ENCODE assay signal across 7 mouse cellular contexts in the genomic region with DNA sequence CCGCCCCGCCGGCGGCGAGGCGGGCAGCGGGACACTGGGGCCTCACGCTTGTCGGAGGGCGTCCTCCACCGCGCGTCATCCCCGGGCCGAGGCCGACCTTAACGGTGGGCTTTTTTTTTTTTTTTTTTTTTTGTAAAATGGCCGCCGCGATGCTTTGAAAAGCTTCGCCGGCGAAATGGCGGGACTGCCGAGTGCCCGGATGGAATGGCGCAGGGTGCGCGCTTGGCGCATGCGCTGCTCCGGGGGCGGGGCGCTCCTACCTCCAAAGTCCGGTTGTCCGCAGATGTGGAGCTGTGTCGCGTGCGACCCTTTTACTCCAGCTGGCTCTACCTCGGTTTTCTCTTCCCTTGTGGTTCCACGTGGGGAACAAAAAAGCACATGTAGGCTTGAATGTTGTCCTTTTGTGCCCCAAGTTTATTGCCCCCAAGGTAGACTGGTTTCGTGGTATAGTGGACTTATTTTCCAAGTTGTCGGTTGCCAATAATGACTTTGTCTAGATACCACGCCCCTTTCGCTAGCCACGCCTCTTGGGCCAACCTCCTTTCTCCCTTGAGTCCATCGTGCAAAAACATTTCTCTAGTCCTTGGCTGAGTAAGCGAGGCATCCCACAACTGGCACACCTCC. TPM values are rescaled to one million over a fixed set of nuclear protein-coding genes. Genes with fewer than 3 reads are reported as not detected.
DNase-seq lines count a peak whose midpoint lies in the region; ATAC-seq and TF ChIP-seq lines count a peak whose summit lies in the region.

No protein-coding gene starts in this region.

- DNase-seq in adrenal gland, postnatal 10 days: peak; percentile 98
- DNase-seq in embryo, embryonic 10.5 days (ENCODE audit: low spot score): peak; percentile 95
- DNase-seq in gastrocnemius, postnatal 4 days (ENCODE audit: low spot score in 2 of 2): peak; percentile 93 to 96
- peak; percentile 93 for DNase-seq in limb, embryonic 14.5 days (ENCODE audit: low spot score)
- peak in 1 of 2 experiments; percentile 86 for DNase-seq in spleen, adult 2 months (ENCODE audit: low read depth in 1 of 2, low spot score in 2 of 2)

- peak overlapping the region; percentile 100 for H3K27ac ChIP-seq in intestine, postnatal 0 days (ENCODE audit: low read depth, low read length)
- peak overlapping the region; percentile 99 for H3K27ac ChIP-seq in limb, embryonic 14.5 days (replicated peaks; ENCODE audit: low read depth, low read length)
- H3K27ac ChIP-seq in midbrain, embryonic 16.5 days (ENCODE audit: low read length): peak overlapping the region; percentile 100
- peak overlapping the region; percentile 94 for H3K27ac ChIP-seq in spleen, adult 2 months (ENCODE audit: insufficient read depth, low read length)

- no peak for TF ChIP-seq CTCF in intestine, postnatal 0 days (IDR thresholded peaks at IDR 0.05; ENCODE audit: low read depth)
- no peak for TF ChIP-seq CTCF in spleen, adult 2 months (IDR thresholded peaks at IDR 0.05; ENCODE audit: extremely low read depth, insufficient read depth, insufficient read length, insufficient replicate concordance)

- ATAC-seq in intestine, postnatal 0 days: peak; percentile 58
- ATAC-seq in limb, embryonic 14.5 days (ENCODE audit: low FRiP score, low read depth): peak; percentile 60
- peak; percentile 46 for ATAC-seq in midbrain, embryonic 16.5 days

- under 1% methylated on average over 43 of the region's 48 CpGs for WGBS in intestine, postnatal 0 days
- 1% methylated on average over 40 of the region's 48 CpGs for WGBS in limb, embryonic 14.5 days
- 1% methylated on average over 47 of the region's 48 CpGs for WGBS in midbrain, embryonic 16.5 days
- under 1% methylated on average over 48 of the region's 48 CpGs for WGBS in spleen, adult 2 months

- H3K4me3 ChIP-seq in intestine, postnatal 0 days (ENCODE audit: low read depth, low read length): peak overlapping the region; percentile 81
- peak overlapping the region; percentile 95 for H3K4me3 ChIP-seq in limb, embryonic 14.5 days (replicated peaks; ENCODE audit: low read length)
- peak overlapping the region; percentile 93 for H3K4me3 ChIP-seq in midbrain, embryonic 16.5 days (ENCODE audit: low read depth, low read length)
- H3K4me3 ChIP-seq in spleen, adult 2 months (ENCODE audit: extremely low read depth, insufficient read depth, insufficient read length): peak overlapping the region; percentile 92

- H3K36me3 ChIP-seq in intestine, postnatal 0 days (ENCODE audit: control insufficient read depth, insufficient read depth): peaks cover 31% of the 10 kb centered on the region
- peaks cover 28% of the 10 kb centered on the region for H3K36me3 ChIP-seq in limb, embryonic 14.5 days (ENCODE audit: control insufficient read depth, insufficient read depth, low read length)
- H3K36me3 ChIP-seq in midbrain, embryonic 16.5 days (ENCODE audit: control insufficient read depth, insufficient read depth, low read length): peaks cover 19% of the 10 kb centered on the region
- H3K36me3 ChIP-seq in spleen, adult 2 months (ENCODE audit: control insufficient read depth, insufficient read depth, low read length): peaks cover 25% of the 10 kb centered on the region

- peaks cover 12% of the 10 kb centered on the region; the same call in 1 of the 2 replicates for H3K4me1 ChIP-seq in intestine, postnatal 0 days (replicated peaks; ENCODE audit: control insufficient read depth, insufficient read depth, low read length)
- H3K4me1 ChIP-seq in limb, embryonic 14.5 days (ENCODE audit: control insufficient read depth, insufficient read depth, low read length): peaks cover 42% of the 10 kb centered on the region
- peaks cover 53% of the 10 kb centered on the region for H3K4me1 ChIP-seq in midbrain, embryonic 16.5 days (ENCODE audit: control insufficient read depth, insufficient read depth, low read length)
- peaks cover 22% of the 10 kb centered on the region for H3K4me1 ChIP-seq in spleen, adult 2 months (ENCODE audit: control insufficient read depth, insufficient read depth, insufficient read length)

- TF ChIP-seq POLR2A in limb, embryonic 14.5 days (IDR thresholded peaks at IDR 0.05; ENCODE audit: borderline replicate concordance, extremely low read depth, insufficient read depth, insufficient read length): no peak
- TF ChIP-seq POLR2A in spleen, adult 2 months (IDR thresholded peaks at IDR 0.05; ENCODE audit: low read depth, low read length): no peak

- H3K27me3 ChIP-seq in intestine, postnatal 0 days (replicated peaks; ENCODE audit: control insufficient read depth, insufficient read depth, low read length): no peaks in the 10 kb centered on the region
- no peaks in the 10 kb centered on the region for H3K27me3 ChIP-seq in limb, embryonic 14.5 days (ENCODE audit: control insufficient read depth, insufficient read depth, low read length)
- no peaks in the 10 kb centered on the region for H3K27me3 ChIP-seq in midbrain, embryonic 16.5 days (ENCODE audit: control insufficient read depth, insufficient read depth, low read depth, low read length)
- no peaks in the 10 kb centered on the region for H3K27me3 ChIP-seq in spleen, adult 2 months (ENCODE audit: control insufficient read depth, insufficient read depth, low read length)

- H3K4me2 ChIP-seq in intestine, postnatal 0 days (replicated peaks; ENCODE audit: low read depth): peak overlapping the region; percentile 67
- peak overlapping the region; percentile 63 for H3K4me2 ChIP-seq in limb, embryonic 14.5 days (replicated peaks; ENCODE audit: low read depth, low read length, severe bottlenecking)
- peak overlapping the region; percentile 77 for H3K4me2 ChIP-seq in midbrain, embryonic 16.5 days (ENCODE audit: low read length)

- no peaks in the 10 kb centered on the region for H3K9me3 ChIP-seq in intestine, postnatal 0 days (ENCODE audit: control insufficient read depth)
- no peaks in the 10 kb centered on the region for H3K9me3 ChIP-seq in limb, embryonic 14.5 days (ENCODE audit: control insufficient read depth, low read length)
- no peaks in the 10 kb centered on the region for H3K9me3 ChIP-seq in midbrain, embryonic 16.5 days (replicated peaks; ENCODE audit: control insufficient read depth, low read length, poor library complexity, severe bottlenecking)

- peak overlapping the region; percentile 99 for H3K9ac ChIP-seq in intestine, postnatal 0 days (ENCODE audit: low read depth, low read length)
- peak overlapping the region; percentile 99 for H3K9ac ChIP-seq in limb, embryonic 14.5 days (ENCODE audit: low read depth, low read length, severe bottlenecking)
- H3K9ac ChIP-seq in midbrain, embryonic 16.5 days (ENCODE audit: low read depth, low read length): peak overlapping the region; percentile 99

RNA-seq across cellular contexts. Expression of a gene that starts 2.4 kb away (rescaled TPM):
- 100 to 1,000 TPM; 102 to 168 TPM for total RNA-seq in adrenal gland, postnatal 10 days (2021)
- total RNA-seq in gastrocnemius, postnatal 4 days (2021): 100 to 1,000 TPM; 107 to 153 TPM
- 222 and 228 TPM in 2 replicates for polyA plus RNA-seq in intestine, postnatal 0 days (2015; fragmentation: Nextera tagmentation; extraction: Ambion mirVana)
- polyA plus RNA-seq in limb, embryonic 14.5 days (2012; rRNA removed): 286 and 289 TPM in 2 replicates
- polyA plus RNA-seq in limb, embryonic 14.5 days (2014; fragmentation: Nextera tagmentation; extraction: Ambion mirVana): 101 and 106 TPM in 2 replicates
- polyA plus RNA-seq in midbrain, embryonic 16.5 days (2015; fragmentation: Nextera tagmentation; extraction: Ambion mirVana): 380 and 398 TPM in 2 replicates
- polyA plus RNA-seq in spleen, adult 2 months (2012; rRNA removed): 144 and 151 TPM in 2 replicates

RNA-seq across cellular contexts. Expression of a gene that starts 4.6 kb away (rescaled TPM):
- total RNA-seq in adrenal gland, postnatal 10 days (2021): 1 to 10 TPM; 6.4 to 7.7 TPM
- 1 to 10 TPM; 3.4 to 3.8 TPM for total RNA-seq in gastrocnemius, postnatal 4 days (2021)
- polyA plus RNA-seq in intestine, postnatal 0 days (2015; fragmentation: Nextera tagmentation; extraction: Ambion mirVana): 12.7 and 13.9 TPM in 2 replicates
- polyA plus RNA-seq in limb, embryonic 14.5 days (2012; rRNA removed): 10.9 and 15.5 TPM in 2 replicates
- 8.5 and 12.8 TPM in 2 replicates for polyA plus RNA-seq in limb, embryonic 14.5 days (2014; fragmentation: Nextera tagmentation; extraction: Ambion mirVana)
- polyA plus RNA-seq in midbrain, embryonic 16.5 days (2015; fragmentation: Nextera tagmentation; extraction: Ambion mirVana): 11.0 and 11.4 TPM in 2 replicates
- polyA plus RNA-seq in spleen, adult 2 months (2012; rRNA removed): 10.8 TPM in 2 replicates

RNA-seq across cellular contexts. Expression of a gene that starts 11.1 kb away (rescaled TPM):
- total RNA-seq in adrenal gland, postnatal 10 days (2021): 1 to 10 TPM; 3.3 to 4.5 TPM
- total RNA-seq in gastrocnemius, postnatal 4 days (2021): 1 to 10 TPM; 3.5 to 3.7 TPM
- polyA plus RNA-seq in intestine, postnatal 0 days (2015; fragmentation: Nextera tagmentation; extraction: Ambion mirVana): 3.5 and 3.8 TPM in 2 replicates
- polyA plus RNA-seq in limb, embryonic 14.5 days (2012; rRNA removed): 41.7 and 67.7 TPM in 2 replicates
- 31.5 and 38.6 TPM in 2 replicates for polyA plus RNA-seq in limb, embryonic 14.5 days (2014; fragmentation: Nextera tagmentation; extraction: Ambion mirVana)
- 37.3 and 43.3 TPM in 2 replicates for polyA plus RNA-seq in midbrain, embryonic 16.5 days (2015; fragmentation: Nextera tagmentation; extraction: Ambion mirVana)
- 1.3 and 1.8 TPM in 2 replicates for polyA plus RNA-seq in spleen, adult 2 months (2012; rRNA removed)

RNA-seq across cellular contexts. Expression of a gene that starts 20.1 kb away (rescaled TPM):
- 100 to 1,000 TPM; 106 to 127 TPM for total RNA-seq in adrenal gland, postnatal 10 days (2021)
- 10 to 100 TPM; 67.7 to 74.0 TPM for total RNA-seq in gastrocnemius, postnatal 4 days (2021)
- polyA plus RNA-seq in intestine, postnatal 0 days (2015; fragmentation: Nextera tagmentation; extraction: Ambion mirVana): 18.1 and 19.5 TPM in 2 replicates
- polyA plus RNA-seq in limb, embryonic 14.5 days (2012; rRNA removed): 108 and 161 TPM in 2 replicates
- 33.4 and 39.6 TPM in 2 replicates for polyA plus RNA-seq in limb, embryonic 14.5 days (2014; fragmentation: Nextera tagmentation; extraction: Ambion mirVana)
- 15.5 and 21.1 TPM in 2 replicates for polyA plus RNA-seq in midbrain, embryonic 16.5 days (2015; fragmentation: Nextera tagmentation; extraction: Ambion mirVana)
- 128 and 157 TPM in 2 replicates for polyA plus RNA-seq in spleen, adult 2 months (2012; rRNA removed)

RNA-seq across cellular contexts. Expression of a gene that starts 27.5 kb away (rescaled TPM):
- total RNA-seq in adrenal gland, postnatal 10 days (2021): 10 to 100 TPM; 41.6 to 65.6 TPM
- 1 to 10 TPM; 2.2 to 2.7 TPM for total RNA-seq in gastrocnemius, postnatal 4 days (2021)
- 2.1 and 2.7 TPM in 2 replicates for polyA plus RNA-seq in intestine, postnatal 0 days (2015; fragmentation: Nextera tagmentation; extraction: Ambion mirVana)
- 28.9 and 36.0 TPM in 2 replicates for polyA plus RNA-seq in limb, embryonic 14.5 days (2012; rRNA removed)
- polyA plus RNA-seq in limb, embryonic 14.5 days (2014; fragmentation: Nextera tagmentation; extraction: Ambion mirVana): 7.5 and 9.3 TPM in 2 replicates
- polyA plus RNA-seq in midbrain, embryonic 16.5 days (2015; fragmentation: Nextera tagmentation; extraction: Ambion mirVana): 70.3 and 81.6 TPM in 2 replicates
- 11.9 and 13.4 TPM in 2 replicates for polyA plus RNA-seq in spleen, adult 2 months (2012; rRNA removed)
